Mouse (Mus musculus): ENCODE results near the gene Prr13.

- TF ChIP-seq POLR2A (IDR thresholded peaks at IDR 0.05; ENCODE audit: insufficient read depth, low read depth, low read length), result no peak
- no peak for TF ChIP-seq CTCF (IDR thresholded peaks at IDR 0.05)
Measured at GRCm38 (mm10) chr15:102446448-102446847, 12.4 kb upstream of the Prr13 start.
